Mouse (Mus musculus) layer of hippocampus, postnatal 14 days (tissue): Measurements from ENCODE around the gene Gm14296. TPM values are rescaled to one million over a fixed set of nuclear protein-coding genes. Genes with fewer than 3 reads are reported as not detected.
"Not testable (repeated sequence)": the region's sequence is repeated elsewhere in the genome, so short reads cannot be mapped to it uniquely, and the experiment has no call there.

Experiments used
- DNase-seq, 2 experiments: peaks; one replicate each; pipeline ENCODE4 v3.0.0; 2021 to 2022; ENCODE audit warnings: low spot score in 2 of 2, mixed read lengths in 1 of 2
- long read RNA-seq, 2 experiments: library from polyadenylated mRNA; stranded (forward); transcript quantifications; one replicate each; pipeline ENCODE4 v2.0.0; 2021
- total RNA-seq, 2 experiments: library from RNA; stranded (reverse); gene quantifications; 2 replicates each; pipeline ENCODE4 v1.2.3; 2021

Gene Gm14296
- total RNA-seq = 10 to 100 TPM; 18.2 to 20.0 TPM
- long read RNA-seq, experiment 1, full-length matches to known transcripts = 2 of 6 reads
- long read RNA-seq, experiment 1, partial matches to known transcripts = 1 of 6 reads
- long read RNA-seq, experiment 1, other reads (novel, unspliced or antisense) = 3 of 6 reads
- long read RNA-seq, experiment 2, full-length matches to known transcripts = 2 of 6 reads
- long read RNA-seq, experiment 2, partial matches to known transcripts = 1 of 6 reads
- long read RNA-seq, experiment 2, other reads (novel, unspliced or antisense) = 3 of 6 reads

- DNase-seq = not testable (repeated sequence)
Measured at GRCm38 (mm10) chr2:176927709-176928108, at the start of gene Gm14296. TSS of gene Gm14296 (minus strand) at chr2:176927809.

GRCm38 (mm10) chr2:176905464-176905863, 22.1 kb downstream of the Gm14296 start:
- DNase-seq = not testable (repeated sequence)

Other genes with a start within 250 kb of the Gm14296 start
- gene Gm14305, start 219.5 kb downstream of the Gm14296 start, total RNA-seq = 10 to 100 TPM; 35.0 to 38.3 TPM
- gene Gm14295, start 129.2 kb downstream of the Gm14296 start, total RNA-seq = 10 to 100 TPM; 15.6 to 24.2 TPM
- gene Gm14408, start 96.7 kb downstream of the Gm14296 start, total RNA-seq = not detected
- gene Gm14419, start 73.1 kb upstream of the Gm14296 start, total RNA-seq = 10 to 100 TPM; 66.5 to 67.4 TPM
- gene Gm14401, start 146.5 kb upstream of the Gm14296 start, total RNA-seq = 1 to 10 TPM in 1 of 2 experiments, under 1 TPM in 1; 0.98 to 1.5 TPM